Mouse (Mus musculus): ENCODE measurements around the gene Ing3.

- no peak for TF ChIP-seq CTCF (IDR thresholded peaks at IDR 0.05)
- TF ChIP-seq EP300 (IDR thresholded peaks at IDR 0.05) = no peak
Observed at GRCm38 (mm10) chr6:21916591-21916990, 32.8 kb upstream of the Ing3 start.

Data from lung, postnatal 0 days (tissue).